Mouse (Mus musculus) megakaryocyte, embryonic 14.5 days (primary cell): Measurements from ENCODE around the gene Dpep3.

Experiments
- FLI1 ChIP-seq: IDR thresholded peaks from 2 replicates; pipeline ENCODE4 v1.6.1; 2012; ENCODE audit warnings: low read length, inconsistent platforms, mixed read lengths
- GATA1 ChIP-seq: IDR thresholded peaks from 3 replicates; pipeline ENCODE4 v1.6.1; 2012; ENCODE audit warnings: mixed read lengths, low read length, inconsistent platforms, borderline replicate concordance

DNA sequence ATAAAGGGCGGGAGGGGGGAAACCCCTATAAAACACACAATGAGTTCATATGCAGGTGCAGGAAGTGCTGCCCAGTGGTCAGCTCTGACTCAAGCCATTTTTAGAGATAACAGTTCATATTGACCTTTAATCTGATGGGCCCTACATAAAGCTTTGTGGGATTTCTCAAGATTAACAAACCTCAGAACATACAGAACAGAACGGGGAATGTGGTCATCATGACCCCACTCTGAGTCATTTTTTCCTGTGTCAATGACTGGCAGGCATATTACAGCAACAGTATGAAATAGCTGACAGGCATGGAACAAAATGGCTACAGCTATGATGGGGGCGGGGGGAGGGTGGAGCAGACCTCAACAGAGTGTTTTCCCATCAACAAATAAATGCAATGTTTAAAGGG, 27.9 kb upstream of the Dpep3 start:
- no peak for TF ChIP-seq GATA1
- TF ChIP-seq FLI1: no peak
